In the genomic region with DNA sequence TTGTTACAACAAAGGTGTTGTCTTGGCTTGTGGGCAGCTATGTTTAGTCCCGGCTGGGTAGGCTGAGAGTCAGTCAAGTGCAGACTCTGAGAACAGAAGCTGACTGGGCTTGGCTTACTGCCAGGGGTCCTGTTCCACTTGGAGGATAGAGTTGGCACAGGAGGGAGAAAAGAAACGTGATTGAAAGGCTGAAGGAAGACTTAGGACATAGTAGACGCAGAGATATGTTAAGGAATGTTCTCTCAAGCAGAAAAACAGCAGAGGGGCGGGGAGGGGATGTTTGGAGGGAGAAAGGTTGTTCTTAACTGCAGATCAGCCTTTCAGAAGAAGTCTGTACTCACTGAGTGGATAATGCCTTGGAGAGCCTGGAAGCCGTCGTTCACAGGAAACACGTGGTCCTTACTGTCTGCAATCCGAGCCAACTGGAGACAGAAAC, we compare ENCODE assay signal across 8 mouse cellular contexts. TPM values are rescaled to one million over a fixed set of nuclear protein-coding genes. Genes with fewer than 3 reads are reported as not detected.
A peak's percentile ranks its signal among the peaks of the same experiment; 100 is the strongest.
DNase-seq lines count a peak whose midpoint lies in the region; ATAC-seq and TF ChIP-seq lines count a peak whose summit lies in the region.

No protein-coding gene starts in this region.

- H3K36me3 ChIP-seq in kidney, postnatal 0 days (ENCODE audit: insufficient read depth, low read length): no peaks in the 10 kb centered on the region

- DNase-seq in cerebellum, postnatal 14 days: peak; percentile 62 to 75
- no peak for DNase-seq in cerebellum, adult 11 months
- peak; percentile 51 to 77 for DNase-seq in urinary bladder, postnatal 4 days (ENCODE audit: low spot score in 2 of 2)
- DNase-seq in urinary bladder, adult 2 months (ENCODE audit: low spot score): no peak
- peak; percentile 91 for DNase-seq in kidney, postnatal 0 days (ENCODE audit: low spot score)
- DNase-seq in ovary, postnatal 36 days (ENCODE audit: low spot score): peak; percentile 53
- DNase-seq in layer of hippocampus, adult 11-12 months (ENCODE audit: low spot score): no peak
- DNase-seq in spleen, adult 12 weeks (ENCODE audit: low spot score): no peak

- peaks cover 13% of the 10 kb centered on the region; the same call in 1 of the 2 replicates for H3K27me3 ChIP-seq in kidney, postnatal 0 days (ENCODE audit: insufficient read depth, low read length)

- H3K4me2 ChIP-seq in kidney, postnatal 0 days (ENCODE audit: low read length): no peak overlapping the region

- H3K4me3 ChIP-seq in kidney, postnatal 0 days (replicated peaks; ENCODE audit: low read depth, low read length): no peak overlapping the region

- H3K9ac ChIP-seq in kidney, postnatal 0 days (ENCODE audit: low read depth, low read length): no peak overlapping the region

- 0 out of 2 replicates have a peak overlapping the region, but pooled peaks have one; percentile 0 for H3K27ac ChIP-seq in kidney, postnatal 0 days

- ATAC-seq in kidney, postnatal 0 days (replicated peaks; ENCODE audit: low FRiP score, low read depth): peak; percentile 91

- TF ChIP-seq CTCF in kidney, postnatal 0 days (IDR thresholded peaks at IDR 0.05; ENCODE audit: low read depth): no peak

- peaks cover 14% of the 10 kb centered on the region for H3K4me1 ChIP-seq in kidney, postnatal 0 days (replicated peaks; ENCODE audit: insufficient read depth, low read length)

- no peaks in the 10 kb centered on the region for H3K9me3 ChIP-seq in kidney, postnatal 0 days (replicated peaks; ENCODE audit: low read length)

- 7% methylated on average over 8 of the region's 8 CpGs for WGBS in kidney, postnatal 0 days

RNA-seq across cellular contexts. Expression of gene Antxr1, which starts 53.3 kb away (rescaled TPM):
- 28.5 and 45.1 TPM in 2 replicates for polyA plus RNA-seq in urinary bladder, adult 2 months (2012; rRNA removed)
- polyA plus RNA-seq in kidney, postnatal 0 days (2015; fragmentation: Nextera tagmentation; extraction: Ambion mirVana): 5.0 and 5.2 TPM in 2 replicates

Comparison
In these comparisons a context has a peak if more than half of its experiments do, and no peak if none do; other contexts are left out.
1. DNase-seq: peak in cerebellum, postnatal 14 days (2 of 2), urinary bladder, postnatal 4 days (2 of 2), kidney, postnatal 0 days (single experiment) and ovary, postnatal 36 days (single experiment); none in cerebellum, adult 11 months (single experiment), urinary bladder, adult 2 months (single experiment), layer of hippocampus, adult 11-12 months (single experiment) and spleen, adult 12 weeks (single experiment).